Mouse (Mus musculus) cerebellum, adult 2 months (tissue): Measurements from ENCODE around the gene Tcf15.

Experiments used
- CTCF ChIP-seq: fragments of 200-500 bp; IDR thresholded peaks from 2 replicates; pipeline ENCODE4 v1.5.1; 2011; ENCODE audit warnings: low read depth, mild to moderate bottlenecking, control low read depth, low read length, moderate library complexity, borderline replicate concordance; ENCODE audit not compliant: insufficient read depth
- POLR2A ChIP-seq: fragments of 200-500 bp; IDR thresholded peaks from 2 replicates; pipeline ENCODE4 v1.6.1; 2011; ENCODE audit warnings: low read length, control low read depth, borderline replicate concordance; ENCODE audit not compliant: insufficient read depth

- no peak for TF ChIP-seq POLR2A
- no peak for TF ChIP-seq CTCF
Observed at GRCm38 (mm10) chr2:152141491-152141890, 1.9 kb upstream of the Tcf15 start.
